Mouse (Mus musculus): ENCODE measurements around the gene Plcg2.

- TF ChIP-seq CTCF (IDR thresholded peaks at IDR 0.05; ENCODE audit: low read depth, low read length) (no peak), POLR2A (IDR thresholded peaks at IDR 0.05; ENCODE audit: extremely low read depth, insufficient read depth, low read length) (no peak)
These were observed 13.4 kb upstream of the Plcg2 start for GRCm38 (mm10) chr8:117484731-117485130.

Data from liver, adult 2 months (tissue).